Mouse (Mus musculus): ENCODE measurements around the gene Map3k7.

Gene Map3k7

DNA sequence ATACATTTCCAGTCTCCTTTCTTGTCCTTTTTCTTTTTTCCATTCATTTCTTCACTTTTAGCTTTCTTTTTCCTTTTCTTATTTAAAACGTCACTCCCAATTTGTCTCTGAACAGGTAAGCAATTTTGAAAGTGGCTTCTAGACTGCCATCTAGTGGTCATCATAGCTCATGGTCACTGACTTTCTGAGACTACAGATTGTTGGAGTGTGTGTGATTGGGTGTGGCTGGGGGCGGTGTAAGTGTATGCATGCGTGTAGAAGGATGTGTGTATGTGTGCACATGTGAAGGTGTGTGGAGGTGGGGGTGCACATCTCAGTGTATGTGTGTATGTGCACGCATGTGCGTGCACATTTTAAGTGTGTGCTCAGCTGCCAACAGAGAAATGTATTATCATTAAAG, 93.2 kb downstream of the Map3k7 start:
- in situ Hi-C loops (cut with MboI, MseI): loop anchor here (5.0 to 10.0 kb wide), 3 partner anchors 158 to 505 kb away; no protein-coding TSS in a partner anchor

DNA sequence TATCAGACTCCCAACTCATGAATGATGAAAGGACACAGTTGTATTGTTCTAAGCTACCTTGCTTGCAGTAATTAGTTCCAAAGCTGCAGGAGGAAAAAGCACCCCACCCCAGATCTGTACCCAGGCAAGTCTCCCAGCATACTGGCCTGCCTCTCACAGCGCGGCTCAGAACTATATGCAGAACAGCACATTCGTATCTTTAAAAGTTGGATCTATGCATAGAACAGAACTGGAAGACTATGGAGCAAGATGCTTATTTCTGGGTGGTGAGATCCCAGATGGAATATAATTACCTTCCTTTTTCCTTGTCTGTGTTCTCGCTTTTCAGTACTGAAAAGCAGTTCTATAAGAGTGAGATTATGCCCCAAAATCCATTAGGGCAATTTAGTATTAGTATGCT, 96.8 kb downstream of the Map3k7 start:
- in situ Hi-C loops (cut with MboI, MseI): no loop called here

DNA sequence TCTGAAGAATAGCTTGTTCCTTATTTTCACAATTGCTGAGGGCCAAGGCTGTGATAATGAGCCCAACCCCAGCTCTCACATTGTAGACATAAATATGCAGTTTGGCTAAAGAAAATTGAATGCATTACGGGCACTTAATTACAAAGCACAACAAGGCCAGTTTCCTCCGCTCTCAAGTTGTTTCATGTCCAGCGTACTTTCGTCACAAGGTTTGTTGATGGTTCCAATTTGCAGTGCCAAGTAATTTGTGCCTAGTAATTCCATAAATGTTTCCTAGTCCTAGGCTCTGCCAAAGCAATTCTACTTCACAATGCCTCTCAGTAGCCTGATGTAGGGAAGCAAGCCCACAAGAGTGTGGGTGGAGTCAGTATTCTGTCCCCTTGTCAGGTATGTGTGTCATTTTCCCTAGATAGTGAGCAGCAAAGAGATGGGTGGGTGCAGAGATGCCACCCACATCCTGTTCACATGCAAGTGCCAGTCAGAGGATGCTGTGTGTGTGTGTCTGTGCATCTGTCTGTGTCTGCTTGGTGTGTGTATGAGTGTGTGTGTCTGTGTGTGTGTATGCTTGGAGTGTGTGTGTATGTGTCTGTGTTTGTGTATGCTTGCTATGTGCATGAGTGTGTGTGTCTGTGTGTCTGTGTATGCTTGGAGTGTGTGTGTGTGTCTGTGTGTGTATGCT, 98.6 kb downstream of the Map3k7 start:
- in situ Hi-C loops (cut with MboI, MseI): no loop called here

DNA sequence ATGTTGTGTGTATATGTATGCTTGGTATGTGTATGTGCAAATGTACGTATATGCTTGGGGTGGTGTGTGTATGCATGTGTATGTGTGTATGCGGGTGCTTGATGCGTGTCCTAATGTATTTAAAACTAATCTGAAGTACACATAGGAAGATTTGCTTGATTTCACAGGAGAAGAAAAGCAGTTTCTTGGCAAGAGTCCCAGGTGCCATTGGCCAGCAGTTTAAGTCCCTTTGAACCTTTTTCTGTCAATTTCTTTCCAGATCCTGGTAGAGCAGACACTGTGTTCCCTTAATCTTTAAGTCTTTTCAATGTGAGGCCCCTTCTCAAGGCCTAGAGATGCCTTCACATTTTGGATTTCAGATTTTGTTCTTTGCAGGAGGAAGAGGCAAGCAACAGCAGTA, 99.4 kb downstream of the Map3k7 start:
- in situ Hi-C loops (cut with MboI, MseI): no loop called here

Data from T-helper 2 cell (primary cell).